Mouse (Mus musculus) CH12.LX (cell line): ENCODE results near the gene Aldh3b2.

Experiments used
- CHD1 ChIP-seq: IDR thresholded peaks from 2 replicates; pipeline ENCODE4 v1.6.1; 2012; ENCODE audit warnings: low read depth, low read length, improper control_type of control experiment, inconsistent platforms
- CTCF ChIP-seq, 2 experiments: IDR thresholded peaks in 1 of 2; conservative IDR thresholded peaks in 1 of 2; 2 replicates each; pipeline ENCODE4 v1.5.1; 2011 to 2012; ENCODE audit warnings: low read depth in 2 of 2, low read length in 2 of 2, improper control_type of control experiment in 1 of 2, inconsistent platforms in 1 of 2, mild to moderate bottlenecking in 1 of 2, moderate library complexity in 1 of 2
- EP300 ChIP-seq: IDR thresholded peaks from 2 replicates; pipeline ENCODE4 v1.6.1; 2011; ENCODE audit warnings: low read length, improper control_type of control experiment
- HCFC1 ChIP-seq: IDR thresholded peaks from 2 replicates; pipeline ENCODE4 v1.6.1; 2012; ENCODE audit warnings: low read depth, mild to moderate bottlenecking, inconsistent platforms, low read length, improper control_type of control experiment
- MAFK ChIP-seq: IDR thresholded peaks from 2 replicates; pipeline ENCODE4 v1.6.1; 2011; ENCODE audit warnings: low read length, improper control_type of control experiment; ENCODE audit not compliant: insufficient replicate concordance
- POLR2A ChIP-seq: IDR thresholded peaks from 2 replicates; pipeline ENCODE4 v1.6.1; 2011; ENCODE audit warnings: low read depth, mild to moderate bottlenecking, improper control_type of control experiment, low read length
- SIN3A ChIP-seq: IDR thresholded peaks from 2 replicates; pipeline ENCODE4 v1.6.1; 2012; ENCODE audit warnings: low read length, improper control_type of control experiment, inconsistent platforms
- TBP ChIP-seq: conservative IDR thresholded peaks from 2 replicates; pipeline ENCODE4 v1.6.1; 2011; ENCODE audit warnings: low read depth, low read length, improper control_type of control experiment
- USF2 ChIP-seq: conservative IDR thresholded peaks from 2 replicates; pipeline ENCODE4 v1.6.1; 2011; ENCODE audit warnings: low read depth, low read length, improper control_type of control experiment
- ZC3H11A ChIP-seq: IDR thresholded peaks from 2 replicates; pipeline ENCODE4 v1.6.1; 2012; ENCODE audit warnings: low read depth, mild to moderate bottlenecking, inconsistent platforms, low read length, improper control_type of control experiment
- ZKSCAN1 ChIP-seq: IDR thresholded peaks from 2 replicates; pipeline ENCODE4 v1.6.1; 2012; ENCODE audit warnings: low read depth, inconsistent platforms, low read length, improper control_type of control experiment, borderline replicate concordance

GRCm38 (mm10) chr19:4011086-4011485 is 39.0 kb downstream of the Aldh3b2 start:
- TF ChIP-seq ZKSCAN1 (no peak), POLR2A (no peak), CTCF (conservative IDR thresholded peaks at IDR 0.05 in 1 of 2, IDR thresholded peaks at IDR 0.05 in 1 of 2; ENCODE audit: low read depth in 2 of 2, low read length in 2 of 2) (no peak), SIN3A (no peak), ZC3H11A (no peak), MAFK (no peak), CHD1 (no peak), HCFC1 (no peak), EP300 (no peak), USF2 (no peak), TBP (no peak)
